Mouse (Mus musculus) spleen, postnatal 36 days (tissue): Measurements from ENCODE around the gene AU022252.
"Not testable (repeated sequence)": the region's sequence is repeated elsewhere in the genome, so short reads cannot be mapped to it uniquely, and the experiment has no call there.

ENCODE experiments used
- DNase-seq, 2 experiments: peaks; one replicate each; pipeline ENCODE4 v3.0.0; 2022; ENCODE audit warnings: low spot score in 2 of 2, mixed read lengths in 1 of 2

Gene AU022252

GRCm38 (mm10) chr4:119232410-119233255 lies at the start of gene AU022252, which contains the start of gene P3h1:
AU022252 (minus strand) TSS chr4:119232712.
P3h1 (plus strand) TSS chr4:119232915.
- DNase-seq: peak; percentile 99 to 100

GRCm38 (mm10) chr4:119278784-119279183 lies 46.3 kb upstream of the AU022252 start:
- not testable (repeated sequence) for DNase-seq

DNA sequence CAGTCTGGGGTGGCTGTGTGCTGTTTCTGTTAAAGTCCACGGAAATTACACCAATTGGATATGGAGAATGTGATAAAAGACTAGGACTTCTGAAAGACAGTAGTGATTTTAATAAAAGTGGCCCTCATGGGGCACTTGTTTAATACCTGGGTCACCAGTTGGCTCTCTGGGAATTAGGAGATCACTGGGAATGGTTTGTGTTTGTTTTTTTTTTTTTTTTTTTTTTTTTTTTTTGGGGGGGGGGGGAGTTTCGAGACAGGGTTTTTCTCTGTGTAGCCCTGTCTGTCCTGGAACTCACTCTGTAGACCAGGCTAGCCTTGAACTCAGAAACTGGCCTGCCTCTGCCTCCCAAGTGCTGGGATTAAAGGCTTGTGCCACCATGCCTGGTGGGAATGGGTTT lies 43.2 kb upstream of the AU022252 start:
- DNase-seq: no peak

- DNase-seq: no peak
Observed at GRCm38 (mm10) chr4:119275226-119275625, 42.7 kb upstream of the AU022252 start.

DNA sequence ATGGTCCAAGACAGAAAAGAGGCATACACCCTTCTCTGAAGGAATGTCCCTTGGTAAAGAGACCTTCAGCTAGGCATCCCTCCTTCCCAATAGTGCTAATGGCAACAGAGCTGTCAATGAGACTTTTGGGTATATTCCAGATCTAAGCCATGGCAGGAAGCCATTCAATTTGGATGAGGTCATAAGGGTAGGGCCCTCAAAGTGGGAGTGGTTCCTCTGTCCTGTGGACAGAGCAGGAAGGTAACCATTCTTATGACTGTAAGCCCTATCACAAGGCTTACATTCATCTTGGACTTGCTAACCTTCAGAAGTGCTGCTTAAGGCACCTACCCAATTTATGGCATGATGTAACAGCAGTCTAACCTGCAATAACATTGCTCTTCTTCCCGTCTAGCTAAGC lies 42.1 kb upstream of the AU022252 start:
- DNase-seq: no peak

GRCm38 (mm10) chr4:119266606-119267005 lies 34.1 kb upstream of the AU022252 start:
- DNase-seq: no peak

- DNase-seq: no peak
Observed at GRCm38 (mm10) chr4:119263459-119263858, 30.9 kb upstream of the AU022252 start.

GRCm38 (mm10) chr4:119262483-119262882 lies 30.0 kb upstream of the AU022252 start:
- no peak for DNase-seq

GRCm38 (mm10) chr4:119261087-119261713 lies 28.7 kb upstream of the AU022252 start:
- DNase-seq: no peak

- DNase-seq: no peak
Observed at GRCm38 (mm10) chr4:119259344-119260254, 27.1 kb upstream of the AU022252 start.

- no peak for DNase-seq
Observed at GRCm38 (mm10) chr4:119257083-119257482, 24.6 kb upstream of the AU022252 start.

DNA sequence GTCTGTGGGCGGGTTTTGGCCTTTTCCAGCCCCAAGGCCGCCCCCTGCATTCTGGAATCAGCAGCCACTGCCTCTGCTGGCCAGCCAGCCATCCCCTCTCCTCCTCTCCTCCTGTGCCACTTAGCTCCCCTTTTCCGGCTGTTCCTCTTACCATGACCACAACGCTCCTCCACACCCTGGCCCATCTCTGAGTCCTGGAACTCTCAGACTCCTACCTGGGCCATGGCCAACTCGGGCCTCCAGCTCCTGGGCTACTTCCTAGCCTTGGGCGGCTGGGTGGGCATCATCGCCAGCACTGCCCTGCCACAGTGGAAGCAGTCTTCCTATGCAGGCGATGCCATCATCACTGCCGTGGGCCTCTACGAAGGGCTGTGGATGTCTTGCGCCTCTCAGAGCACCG lies 22.8 kb upstream of the AU022252 start, which contains the start of gene Cldn19:
Cldn19 (plus strand) TSS at position 64 of the 400 bp plus-strand sequence.
- DNase-seq: no peak

- DNase-seq: no peak
Observed at GRCm38 (mm10) chr4:119254012-119254618, 21.6 kb upstream of the AU022252 start.

DNA sequence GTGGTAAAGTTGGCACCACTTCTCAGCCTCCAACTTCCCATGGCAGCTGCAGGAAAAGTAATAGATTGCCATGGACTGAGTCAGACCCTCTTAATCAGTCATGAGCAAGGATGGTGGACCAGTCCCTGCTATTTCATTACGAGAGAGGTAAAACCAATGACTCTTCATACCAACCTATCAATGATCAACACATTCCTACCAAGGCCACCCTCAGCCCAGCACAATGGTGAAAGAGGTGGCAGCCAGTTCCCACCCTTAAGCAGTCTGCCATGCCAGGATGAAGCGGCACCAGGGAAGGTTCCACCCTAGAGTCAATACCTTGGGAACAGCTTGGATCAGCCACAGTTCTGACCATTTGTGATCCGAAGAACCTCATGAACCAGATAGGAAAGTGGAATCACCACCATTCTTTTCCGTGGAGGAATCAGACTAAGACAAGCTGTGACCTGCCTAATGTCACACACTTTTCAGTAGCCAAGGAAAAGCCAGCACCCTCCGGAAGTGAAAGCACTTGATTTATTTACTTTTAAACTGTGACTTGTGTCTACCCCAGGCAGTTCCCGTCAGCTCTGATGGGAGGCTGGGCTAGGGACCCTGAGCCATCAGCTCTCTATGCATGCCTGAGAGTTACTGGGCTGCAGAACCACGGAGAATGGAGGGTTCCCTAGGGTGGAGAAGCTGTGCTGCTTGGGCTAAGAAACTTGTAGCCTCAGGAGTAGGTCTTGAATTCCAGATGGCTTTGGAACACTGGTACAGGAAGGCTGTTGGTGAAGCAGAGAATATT lies 19.7 kb upstream of the AU022252 start:
- no peak for DNase-seq

DNA sequence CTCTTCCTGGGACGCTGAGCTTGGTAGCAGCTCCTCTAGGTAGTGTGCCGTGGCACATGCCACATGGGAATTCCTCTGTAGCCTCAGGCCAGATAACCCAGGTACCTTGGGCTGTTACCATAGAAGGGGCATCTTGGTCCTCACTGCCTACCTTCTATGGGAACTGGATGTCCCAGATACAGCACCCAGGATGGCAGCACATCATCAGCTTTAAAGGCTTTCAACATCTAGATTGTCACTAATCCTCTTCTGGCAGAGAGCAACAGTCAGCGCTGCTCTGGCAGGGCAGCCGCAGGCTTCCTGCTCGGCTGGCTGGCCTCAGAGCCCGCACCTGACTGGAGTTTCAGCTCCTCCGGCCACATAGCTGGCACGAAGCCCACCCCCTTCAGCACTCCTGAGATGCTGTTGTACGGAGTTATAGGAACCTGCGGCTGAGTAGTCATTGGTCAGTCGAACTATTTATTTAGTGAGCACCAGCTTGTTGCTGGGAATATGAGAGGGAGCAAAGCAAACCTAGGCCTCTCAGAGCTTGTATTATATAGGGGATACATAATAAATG lies 16.0 kb upstream of the AU022252 start:
- DNase-seq: no peak

GRCm38 (mm10) chr4:119247462-119248235 lies 15.1 kb upstream of the AU022252 start:
- peak; percentile 46 to 52 for DNase-seq

DNA sequence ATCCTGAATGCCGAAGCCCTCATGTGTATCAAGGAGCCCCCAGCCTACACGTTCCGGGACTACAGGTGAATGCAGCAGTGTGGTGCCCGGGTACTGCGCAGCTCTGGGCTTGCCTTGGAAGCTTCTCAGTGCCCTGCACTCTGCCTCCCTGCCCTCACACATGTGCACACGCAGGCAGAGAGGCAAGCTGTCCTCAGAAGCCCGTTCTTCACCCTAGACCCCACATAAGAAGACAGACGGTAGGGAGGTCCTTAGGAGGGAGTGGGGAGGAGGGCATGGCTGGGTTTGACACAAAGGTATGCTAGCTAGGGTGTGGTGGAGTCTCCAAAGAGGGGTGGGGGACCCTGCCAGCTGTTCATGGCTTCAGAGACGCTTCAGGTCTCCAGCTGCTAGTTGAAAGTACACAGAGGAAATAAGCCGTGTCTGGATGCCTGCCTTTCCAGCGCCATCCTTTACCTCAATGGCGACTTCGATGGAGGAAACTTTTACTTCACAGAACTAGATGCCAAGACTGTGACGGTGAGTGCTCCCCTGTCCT lies 14.2 kb upstream of the AU022252 start:
- no peak for DNase-seq

DNA sequence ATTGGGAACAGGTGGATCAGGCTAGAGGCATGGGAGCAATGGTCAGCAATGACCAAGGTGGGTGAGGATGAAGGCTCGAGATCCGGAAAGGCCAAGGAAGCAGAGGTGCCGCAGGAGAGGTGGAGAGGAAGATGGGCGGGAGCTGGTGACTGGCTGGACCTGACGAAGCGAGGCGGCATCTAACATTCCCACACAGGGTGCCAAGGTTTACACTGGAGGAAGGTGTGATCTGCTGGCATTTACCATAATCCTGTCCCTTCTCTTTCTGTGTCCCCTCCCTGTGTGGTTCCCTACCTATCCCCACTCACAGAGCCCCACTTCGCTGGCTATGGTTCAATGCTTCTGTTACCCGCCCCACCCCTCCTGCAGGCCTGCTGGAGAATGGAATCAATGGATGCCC lies 13.4 kb upstream of the AU022252 start:
- no peak for DNase-seq

DNA sequence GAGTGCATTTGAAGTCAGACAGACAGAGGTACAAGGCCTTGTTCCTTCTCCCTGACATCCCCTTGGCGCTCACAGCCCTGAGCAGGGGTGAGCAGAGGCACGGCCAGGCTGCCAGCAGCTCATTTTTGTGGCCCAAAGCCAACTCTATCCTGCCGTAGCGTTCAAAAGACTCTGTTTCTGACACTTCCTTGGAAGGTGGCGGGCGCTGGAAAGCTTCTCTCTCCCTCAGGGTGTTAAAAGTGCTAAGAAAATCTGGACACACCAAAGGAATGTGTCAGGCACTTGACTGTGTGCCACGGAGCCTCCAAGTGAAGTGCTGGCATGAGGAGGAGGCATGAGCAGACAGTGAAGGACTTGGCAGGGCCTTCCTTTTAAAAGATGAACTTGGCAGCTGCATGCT lies 13.0 kb upstream of the AU022252 start:
- DNase-seq: no peak
